Mouse (Mus musculus) intestine, postnatal 0 days (tissue): ENCODE measurements around the gene Ptgir. TPM values are rescaled to one million over a fixed set of nuclear protein-coding genes. Genes with fewer than 3 reads are reported as not detected.

ENCODE experiments used
- ATAC-seq: fragments of 200-750 bp; cut with Nextera tagmentation; 2 replicates; pipeline ENCODE4 v1.8.0; 2017; ENCODE audit warnings: mild to moderate bottlenecking, moderate TSS enrichment, moderate library complexity
- H3K27ac ChIP-seq: fragments of 300-500 bp; sonication (generic); 2 replicates; pipeline ENCODE4 v1.5.1; 2014; ENCODE audit warnings: mild to moderate bottlenecking, low read depth, low read length, moderate library complexity
- H3K27me3 ChIP-seq: fragments of 300-500 bp; sonication (generic); replicated peaks from 2 replicates; pipeline ENCODE4 v1.6.1; 2014; ENCODE audit warnings: low read length, mixed read lengths; ENCODE audit not compliant: control insufficient read depth, insufficient read depth
- H3K36me3 ChIP-seq: fragments of 300-500 bp; sonication (generic); 2 replicates; pipeline ENCODE4 v1.6.1; 2014; ENCODE audit warnings: mild to moderate bottlenecking, moderate library complexity; ENCODE audit not compliant: control insufficient read depth, insufficient read depth
- H3K4me1 ChIP-seq: fragments of 300-500 bp; sonication (generic); replicated peaks from 2 replicates; pipeline ENCODE4 v1.6.1; 2014; ENCODE audit warnings: antibody characterized with exemption, low read length, mixed read lengths; ENCODE audit not compliant: control insufficient read depth, insufficient read depth
- H3K4me2 ChIP-seq: fragments of 300-500 bp; sonication (generic); replicated peaks from 2 replicates; pipeline ENCODE4 v1.6.1; 2014; ENCODE audit warnings: low read depth, mild to moderate bottlenecking, moderate library complexity
- H3K4me3 ChIP-seq: fragments of 300-500 bp; sonication (generic); 2 replicates; pipeline ENCODE4 v1.5.1; 2014; ENCODE audit warnings: low read depth, low read length
- H3K9ac ChIP-seq: fragments of 300-500 bp; sonication (generic); 2 replicates; pipeline ENCODE4 v1.6.1; 2014; ENCODE audit warnings: mild to moderate bottlenecking, low read depth, low read length
- H3K9me3 ChIP-seq: fragments of 300-500 bp; sonication (generic); 2 replicates; pipeline ENCODE4 v1.6.1; 2016; ENCODE audit warnings: mixed run types; ENCODE audit not compliant: control insufficient read depth
- CTCF ChIP-seq: sonication (generic); IDR thresholded peaks from 2 replicates; pipeline ENCODE4 v1.5.1; 2016; ENCODE audit warnings: low read depth, mild to moderate bottlenecking, control low read depth, antibody characterized with exemption, moderate library complexity
- WGBS: fragments of 180-500 bp; shearing (Covaris S2); extraction: QIAGEN DNeasy Blood & Tissue Kit; methylation state at CpG from one replicate; pipeline ENCODE4 v1.1.7; 2014; 5-methylcytosine and 5-hydroxymethylcytosine counted together
- polyA plus RNA-seq: library from polyadenylated mRNA; unstranded; fragments of >200 nt; fragmentation: Nextera tagmentation; extraction: Ambion mirVana; gene quantifications from 2 replicates; pipeline ENCODE4 v1.2.1, GENCODE M21; 2015

Ptgir gene
- polyA plus RNA-seq, 1 experiment from 2014 or later, result 1.7 TPM

- no peak within 1 kb of the TSS for H3K4me3 ChIP-seq
- no peaks in the 10 kb centered on the region for H3K4me1 ChIP-seq
- H3K27me3 ChIP-seq, result no peaks in the 10 kb centered on the region
- no peaks in the 10 kb centered on the region for H3K9me3 ChIP-seq
- H3K36me3 ChIP-seq, result no peaks in the 10 kb centered on the region
- 33% methylated on average over 17 of the region's 17 CpGs for WGBS
- ATAC-seq, result peak; percentile 36; the same call in 1 of the 2 replicates
- H3K4me2 ChIP-seq, result no peak within 1 kb of the TSS
- no peak within 1 kb of the TSS for H3K27ac ChIP-seq
- no peak for TF ChIP-seq CTCF
- no peak within 1 kb of the TSS for H3K9ac ChIP-seq
These were observed 53.4 kb downstream of the Ptgir start, which contains the start of gene Pnmal1 for GRCm38 (mm10) chr7:16959539-16960187. Gene Pnmal1, plus strand, starts transcription at chr7:16959679.

Other genes starting within 250 kb of the Ptgir start
- not detected in 2 replicates for gene Ceacam15, start 230.8 kb upstream of the Ptgir start, polyA plus RNA-seq
- gene Ceacam9, start 184.6 kb upstream of the Ptgir start, polyA plus RNA-seq, result not detected in 2 replicates
- gene Ap2s1, start 168.1 kb upstream of the Ptgir start, polyA plus RNA-seq, result 316 and 329 TPM in 2 replicates
- gene Slc1a5, start 125.2 kb upstream of the Ptgir start, polyA plus RNA-seq, result 19.8 and 22.8 TPM in 2 replicates
- gene Strn4, start 90.6 kb upstream of the Ptgir start, polyA plus RNA-seq, result 33.7 and 35.8 TPM in 2 replicates
- 12.3 and 12.7 TPM in 2 replicates for gene Fkrp, start 89.8 kb upstream of the Ptgir start, polyA plus RNA-seq
- gene Prkd2, start 63.6 kb upstream of the Ptgir start, polyA plus RNA-seq, result 9.2 and 11.2 TPM in 2 replicates
- gene Dact3, start 31.2 kb upstream of the Ptgir start, polyA plus RNA-seq, result 3.4 and 3.7 TPM in 2 replicates
- 4.7 and 5.3 TPM in 2 replicates for gene Gng8, start 14.7 kb upstream of the Ptgir start, polyA plus RNA-seq
- 236 and 241 TPM in 2 replicates for gene Calm3, start 17.6 kb downstream of the Ptgir start, polyA plus RNA-seq
- 3.3 and 3.6 TPM in 2 replicates for gene Pnmal2, start 38.2 kb downstream of the Ptgir start, polyA plus RNA-seq
- gene Pnmal1, start 53.2 kb downstream of the Ptgir start, polyA plus RNA-seq, result 2.0 and 2.2 TPM in 2 replicates
- gene Gm42372, start 76.6 kb downstream of the Ptgir start, polyA plus RNA-seq, result 0.09 and 0.10 TPM in 2 replicates
- gene Ccdc8, start 86.2 kb downstream of the Ptgir start, polyA plus RNA-seq, result 3.6 and 4.0 TPM in 2 replicates
- 44.4 and 45.0 TPM in 2 replicates for gene Ppp5c, start 121.4 kb downstream of the Ptgir start, polyA plus RNA-seq
- gene Hif3a, start 155.9 kb downstream of the Ptgir start, polyA plus RNA-seq, result 15.9 and 18.4 TPM in 2 replicates
- gene Psg16, start 167.6 kb downstream of the Ptgir start, polyA plus RNA-seq, result 0.33 and 0.46 TPM in 2 replicates
- gene Ceacam3, start 243.8 kb downstream of the Ptgir start, polyA plus RNA-seq, result not detected in 2 replicates